Mouse (Mus musculus) spleen, postnatal 36 days (tissue): ENCODE results near the gene Sdccag8.

Source experiments
- DNase-seq, 2 experiments: peaks; one replicate each; pipeline ENCODE4 v3.0.0; 2022; ENCODE audit warnings: low spot score in 2 of 2, mixed read lengths in 1 of 2

The Sdccag8 gene

GRCm38 (mm10) chr1:176943126-176943525 lies 128.7 kb downstream of the Sdccag8 start:
- no peak for DNase-seq

GRCm38 (mm10) chr1:176943987-176944386 lies 129.5 kb downstream of the Sdccag8 start:
- DNase-seq: no peak

GRCm38 (mm10) chr1:176944458-176945174 lies 130.2 kb downstream of the Sdccag8 start:
- no peak for DNase-seq

- DNase-seq: no peak
Measured at GRCm38 (mm10) chr1:176945175-176945540, 130.7 kb downstream of the Sdccag8 start.

- no peak for DNase-seq
Measured at GRCm38 (mm10) chr1:176946031-176946795, 131.8 kb downstream of the Sdccag8 start.

- DNase-seq: no peak
Measured at GRCm38 (mm10) chr1:176946796-176947181, 132.3 kb downstream of the Sdccag8 start.

- DNase-seq: no peak
Measured at GRCm38 (mm10) chr1:176948861-176949260, 134.4 kb downstream of the Sdccag8 start.

- no peak for DNase-seq
Measured at GRCm38 (mm10) chr1:176949320-176949719, 134.9 kb downstream of the Sdccag8 start.

- DNase-seq: no peak
Measured at GRCm38 (mm10) chr1:176950061-176950460, 135.6 kb downstream of the Sdccag8 start.

- DNase-seq: no peak
Measured at GRCm38 (mm10) chr1:176951836-176952235, 137.4 kb downstream of the Sdccag8 start.

GRCm38 (mm10) chr1:176958311-176958710 lies 143.9 kb downstream of the Sdccag8 start:
- DNase-seq: no peak

- DNase-seq: no peak
Measured at GRCm38 (mm10) chr1:176961716-176962115, 147.3 kb downstream of the Sdccag8 start.

- DNase-seq: no peak
Measured at GRCm38 (mm10) chr1:176962894-176963293, 148.4 kb downstream of the Sdccag8 start.

GRCm38 (mm10) chr1:176967299-176967698 lies 152.8 kb downstream of the Sdccag8 start:
- no peak for DNase-seq

GRCm38 (mm10) chr1:176970635-176971478 lies 156.4 kb downstream of the Sdccag8 start:
- no peak for DNase-seq

GRCm38 (mm10) chr1:176971479-176971797 lies 157.0 kb downstream of the Sdccag8 start:
- DNase-seq: no peak

- DNase-seq: no peak
Measured at GRCm38 (mm10) chr1:176973356-176974088, 159.1 kb downstream of the Sdccag8 start.

- DNase-seq: no peak
Measured at GRCm38 (mm10) chr1:176979235-176979634, 164.8 kb downstream of the Sdccag8 start.

- no peak for DNase-seq
Measured at GRCm38 (mm10) chr1:176980140-176980539, 165.7 kb downstream of the Sdccag8 start.

- DNase-seq: peak; percentile 28 to 46
Measured at GRCm38 (mm10) chr1:176980801-176981400, 166.4 kb downstream of the Sdccag8 start.

GRCm38 (mm10) chr1:176981511-176981910 lies 167.1 kb downstream of the Sdccag8 start:
- no peak for DNase-seq
